Mouse (Mus musculus): ENCODE results near the gene Gm11020. TPM values are rescaled to one million over a fixed set of nuclear protein-coding genes. Genes with fewer than 3 reads are reported as not detected.
"Not testable (repeated sequence)": the region's sequence is repeated elsewhere in the genome, so short reads cannot be mapped to it uniquely, and the experiment has no call there.

The Gm11020 gene
- not detected for total RNA-seq (2021)
- long read RNA-seq, experiment 1: 0 reads
- long read RNA-seq, experiment 2: 0 reads

DNA sequence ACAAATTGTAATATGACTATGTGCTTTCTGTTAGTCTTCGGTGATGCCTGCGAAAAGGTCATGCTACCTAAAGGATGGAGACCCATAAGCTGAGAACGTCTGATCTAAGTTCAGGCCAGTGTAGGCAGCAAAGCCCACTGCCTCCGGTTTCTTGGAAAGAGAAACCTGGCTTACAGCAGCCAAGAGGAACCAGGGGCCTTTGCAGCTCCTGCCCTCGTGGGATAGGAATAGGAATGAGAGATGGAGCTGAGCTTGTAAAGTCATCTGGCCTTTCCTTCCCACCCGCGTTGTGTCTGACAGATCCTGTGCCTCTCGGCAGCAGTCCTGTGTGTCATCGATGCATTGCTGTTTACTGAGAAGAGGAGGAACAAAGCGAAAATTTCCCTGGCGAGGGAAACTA is at the start of gene Gm11020:
Gene Gm11020, plus strand, starts transcription at position 301 of the 400 bp plus-strand sequence.
- intact Hi-C loops (cut with DNase I); DNase-seq: not testable (repeated sequence)

DNA sequence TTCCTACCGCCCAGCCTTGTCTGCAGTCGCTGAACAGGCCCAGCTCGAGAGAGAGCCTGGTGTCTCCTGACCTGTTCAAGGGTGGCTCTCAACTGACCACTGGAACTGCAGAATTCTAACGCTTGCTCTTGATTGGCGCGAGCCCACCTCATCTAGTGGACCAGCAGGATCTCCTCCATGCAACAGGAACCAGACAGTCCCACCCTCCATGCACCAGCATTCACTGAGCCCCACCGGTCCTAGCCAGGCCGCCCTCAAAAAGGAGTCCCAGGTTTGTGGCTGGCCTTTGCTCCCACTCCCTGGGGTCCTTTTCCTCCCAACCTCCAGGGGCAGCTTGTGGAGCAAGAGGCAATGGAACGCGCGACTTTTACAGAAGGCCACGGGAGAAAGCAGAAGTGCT is 28.3 kb upstream of the Gm11020 start, which contains the start of gene Cmtm2a:
Gene Cmtm2a, minus strand, starts transcription at position 101 of the 400 bp plus-strand sequence.
- intact Hi-C loops (cut with DNase I); DNase-seq: not testable (repeated sequence)

DNA sequence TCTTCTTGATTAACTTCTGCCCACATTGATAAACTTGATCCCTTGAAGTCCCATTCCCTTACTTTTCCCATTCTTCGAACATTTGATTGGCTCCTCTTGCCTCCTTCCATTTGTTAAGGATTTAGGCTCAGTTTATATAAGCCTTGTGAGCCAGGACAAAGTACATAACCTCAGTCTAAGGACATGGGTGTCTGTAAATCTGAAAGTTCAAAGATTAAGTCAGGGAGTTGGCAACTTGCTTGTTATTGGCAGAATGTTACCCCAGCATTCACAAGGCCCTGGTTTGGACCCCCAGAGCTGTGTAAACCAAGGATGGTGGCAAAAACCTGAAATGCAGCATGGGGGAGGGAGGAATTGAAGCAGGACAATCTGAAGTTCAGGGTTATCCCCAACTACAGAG is 27.0 kb upstream of the Gm11020 start:
- intact Hi-C loops (cut with DNase I): no loop called here
- no peak for DNase-seq

DNA sequence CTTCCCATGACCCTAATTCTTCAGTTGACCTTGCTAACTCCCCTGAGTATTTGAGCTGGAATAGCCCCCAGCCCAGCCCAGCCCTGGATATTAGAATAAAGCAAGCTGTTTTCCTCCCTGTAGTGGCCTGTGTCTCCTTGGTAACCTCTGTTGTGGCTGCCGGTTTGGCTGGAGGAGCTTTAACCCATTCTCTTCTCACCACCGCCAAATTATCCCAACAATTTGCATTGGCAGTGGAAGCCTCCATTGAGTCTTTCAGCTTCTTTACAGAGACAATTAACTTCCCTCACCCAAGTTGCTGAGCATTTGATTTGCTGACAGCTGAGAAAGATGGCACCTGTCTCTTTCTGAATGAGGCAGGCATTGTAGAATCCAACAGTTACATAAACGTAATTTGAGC is 19.8 kb upstream of the Gm11020 start:
- DNase-seq; intact Hi-C loops (cut with DNase I): not testable (repeated sequence)

DNA sequence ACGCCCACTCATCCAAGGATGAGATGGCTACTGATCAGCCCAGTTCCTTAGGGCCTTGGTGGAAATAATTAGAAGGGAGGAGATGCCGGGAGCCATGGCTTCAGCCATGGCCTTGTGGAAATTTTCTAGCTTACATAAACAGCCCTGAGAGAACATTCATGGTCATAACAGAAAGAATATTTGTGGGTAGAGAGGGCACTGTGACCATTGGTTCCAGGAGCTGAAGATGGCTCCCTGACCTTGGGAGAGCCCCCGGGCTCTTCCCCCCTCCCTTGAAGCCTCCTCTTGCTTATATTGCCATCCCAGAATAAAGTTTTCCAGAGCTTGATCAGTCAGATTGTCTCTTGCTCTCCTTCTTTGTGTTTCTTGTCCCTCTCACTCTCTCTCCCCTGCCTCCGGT is 18.8 kb upstream of the Gm11020 start:
- intact Hi-C loops (cut with DNase I); DNase-seq: not testable (repeated sequence)

DNA sequence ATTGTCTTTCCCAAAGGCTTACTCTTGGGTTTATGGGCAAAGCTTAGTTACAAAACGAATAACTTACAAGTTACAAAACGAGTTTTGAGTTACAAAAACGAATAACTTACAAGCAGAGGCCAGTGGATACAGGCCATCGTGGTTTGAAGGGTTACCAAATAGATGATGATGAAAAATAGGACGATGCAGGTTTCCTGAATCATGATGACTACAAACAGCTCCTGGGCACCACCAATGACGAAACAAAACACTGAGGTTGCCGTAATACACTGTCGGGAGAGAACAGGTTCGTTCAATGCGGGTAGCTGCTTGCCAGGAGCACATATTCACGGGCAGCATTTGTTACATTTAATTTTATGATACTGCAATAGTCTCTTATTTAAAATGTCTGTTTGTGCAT is 16.4 kb upstream of the Gm11020 start:
- intact Hi-C loops (cut with DNase I): no loop called here
- no peak for DNase-seq

DNA sequence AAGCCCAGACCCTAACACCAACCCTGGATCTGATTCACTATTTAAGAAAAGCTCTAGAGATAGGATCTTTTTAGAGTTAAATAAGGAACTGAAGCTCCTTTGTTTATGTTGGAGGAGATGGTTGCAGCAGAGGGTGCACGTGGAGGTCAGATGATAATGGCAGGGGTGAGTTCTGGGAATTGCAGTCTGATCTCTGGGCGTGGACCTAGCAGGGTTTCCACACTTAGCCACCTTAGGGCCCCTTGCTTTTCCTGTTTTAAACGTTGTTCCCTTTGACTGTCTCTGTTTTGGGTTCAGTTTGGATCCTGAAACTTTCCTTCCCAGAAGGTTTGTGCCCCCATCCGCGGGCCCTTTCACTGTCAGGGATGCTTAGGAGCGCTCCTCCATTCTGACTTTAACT is 13.0 kb upstream of the Gm11020 start:
- DNase-seq; intact Hi-C loops (cut with DNase I): not testable (repeated sequence)

DNA sequence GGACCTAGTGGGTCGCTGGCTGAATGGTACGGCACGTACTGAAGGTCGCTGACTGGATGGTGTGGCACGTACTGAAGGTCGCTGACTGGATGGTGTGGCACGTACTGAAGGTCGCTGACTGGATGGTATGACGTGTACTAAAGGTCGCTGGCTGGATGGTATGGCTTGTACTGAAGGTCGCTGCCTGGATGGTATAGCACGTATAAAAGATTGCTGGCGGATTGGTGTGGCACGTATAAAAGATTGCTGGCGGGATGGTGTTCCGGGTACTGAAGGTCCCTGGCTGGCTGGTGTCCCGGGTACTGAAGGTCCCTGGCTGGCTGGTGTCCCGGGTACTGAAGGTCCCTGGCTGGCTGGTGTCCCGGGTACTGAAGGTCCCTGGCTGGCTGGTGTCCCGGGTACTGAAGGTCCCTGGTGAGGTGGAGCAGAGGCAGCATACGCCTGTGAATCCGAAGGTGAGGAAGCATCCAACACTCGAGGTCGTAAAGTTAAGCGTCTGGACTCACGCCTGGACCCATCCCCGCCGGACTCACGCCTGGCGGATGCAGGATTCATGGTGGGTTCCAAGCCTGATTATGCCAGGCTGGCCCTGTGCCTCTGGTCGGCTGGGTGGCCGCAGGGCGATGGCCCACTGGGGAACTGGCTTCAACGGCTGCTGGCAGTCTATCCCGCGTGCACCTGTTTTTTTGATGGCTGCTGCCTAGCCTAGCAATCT is 11.8 kb upstream of the Gm11020 start, which contains the start of the genes Gm45711 and Cmtm1:
Gene Gm45711, minus strand, starts transcription at position 641 of the 715 bp plus-strand sequence.
Gene Cmtm1, minus strand, starts transcription at position 705 of the 715 bp plus-strand sequence.
- DNase-seq: peak; percentile 61 to 68

DNA sequence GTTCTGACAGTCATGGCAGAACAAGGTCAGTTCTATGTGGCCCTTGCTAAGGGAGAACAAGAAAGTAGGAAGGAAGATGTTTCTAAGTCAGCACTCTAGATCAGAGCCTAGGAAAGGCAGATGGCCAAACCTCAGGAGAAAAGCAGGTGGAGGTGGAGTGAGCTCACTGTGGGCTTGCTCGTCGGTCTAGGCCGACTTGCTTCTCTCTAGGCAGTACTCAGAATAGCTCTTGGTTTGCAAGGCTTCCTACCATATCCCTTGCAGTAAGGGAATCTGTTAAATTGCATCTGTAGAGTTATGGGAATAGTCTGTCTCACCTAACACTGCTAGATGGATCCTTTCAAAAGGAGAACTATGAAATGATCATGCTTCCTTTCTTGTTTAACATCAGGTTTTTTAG is 9.3 kb upstream of the Gm11020 start:
- intact Hi-C loops (cut with DNase I); DNase-seq: not testable (repeated sequence)

More for the DNA sequence above, 11.8 kb upstream of the Gm11020 start, which contains the start of the genes Gm45711 and Cmtm1:
- intact Hi-C loops (cut with DNase I): not testable (repeated sequence)

DNA sequence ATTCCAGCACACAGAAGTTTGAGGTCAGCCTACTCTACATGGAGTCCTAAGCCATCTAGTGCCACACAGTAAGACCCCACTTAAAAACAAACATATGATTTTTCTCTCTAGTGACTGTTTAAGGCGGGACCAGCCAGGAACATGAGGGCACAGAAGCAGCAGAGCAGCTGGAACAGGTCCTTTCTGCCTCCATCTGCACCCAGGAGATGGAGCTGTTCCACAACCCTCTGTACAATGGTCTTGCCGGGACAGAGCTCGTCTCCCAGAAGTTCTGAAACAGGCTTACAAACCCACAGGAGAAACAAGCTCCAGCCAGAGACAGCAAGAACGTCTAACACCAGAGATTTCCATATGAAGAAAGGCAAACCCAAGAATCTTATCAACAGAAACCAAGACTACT is 8.1 kb upstream of the Gm11020 start:
- no peak for DNase-seq
- intact Hi-C loops (cut with DNase I): no loop called here

DNA sequence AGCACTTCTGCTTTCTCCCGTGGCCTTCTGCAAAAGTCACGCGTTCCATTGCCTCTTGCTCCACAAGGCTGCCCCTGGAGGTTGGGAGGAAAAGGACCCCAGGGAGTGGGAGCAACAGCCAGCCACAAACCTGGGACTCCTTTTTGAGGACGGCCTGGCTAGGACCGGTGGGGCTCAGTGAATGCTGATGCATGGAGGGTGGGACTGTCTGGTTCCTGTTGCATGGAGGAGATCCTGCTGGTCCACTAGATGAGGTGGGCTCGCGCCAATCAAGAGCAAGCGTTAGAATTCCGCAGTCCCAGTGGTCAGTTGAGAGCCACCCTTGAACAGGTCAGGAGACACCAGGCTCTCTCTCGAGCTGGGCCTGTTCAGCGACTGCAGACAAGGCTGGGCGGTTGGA is 563 bp downstream of the Gm11020 start, which contains the start of gene Cmtm2b:
Gene Cmtm2b, plus strand, starts transcription at position 301 of the 400 bp plus-strand sequence.
- intact Hi-C loops (cut with DNase I); DNase-seq: not testable (repeated sequence)

DNA sequence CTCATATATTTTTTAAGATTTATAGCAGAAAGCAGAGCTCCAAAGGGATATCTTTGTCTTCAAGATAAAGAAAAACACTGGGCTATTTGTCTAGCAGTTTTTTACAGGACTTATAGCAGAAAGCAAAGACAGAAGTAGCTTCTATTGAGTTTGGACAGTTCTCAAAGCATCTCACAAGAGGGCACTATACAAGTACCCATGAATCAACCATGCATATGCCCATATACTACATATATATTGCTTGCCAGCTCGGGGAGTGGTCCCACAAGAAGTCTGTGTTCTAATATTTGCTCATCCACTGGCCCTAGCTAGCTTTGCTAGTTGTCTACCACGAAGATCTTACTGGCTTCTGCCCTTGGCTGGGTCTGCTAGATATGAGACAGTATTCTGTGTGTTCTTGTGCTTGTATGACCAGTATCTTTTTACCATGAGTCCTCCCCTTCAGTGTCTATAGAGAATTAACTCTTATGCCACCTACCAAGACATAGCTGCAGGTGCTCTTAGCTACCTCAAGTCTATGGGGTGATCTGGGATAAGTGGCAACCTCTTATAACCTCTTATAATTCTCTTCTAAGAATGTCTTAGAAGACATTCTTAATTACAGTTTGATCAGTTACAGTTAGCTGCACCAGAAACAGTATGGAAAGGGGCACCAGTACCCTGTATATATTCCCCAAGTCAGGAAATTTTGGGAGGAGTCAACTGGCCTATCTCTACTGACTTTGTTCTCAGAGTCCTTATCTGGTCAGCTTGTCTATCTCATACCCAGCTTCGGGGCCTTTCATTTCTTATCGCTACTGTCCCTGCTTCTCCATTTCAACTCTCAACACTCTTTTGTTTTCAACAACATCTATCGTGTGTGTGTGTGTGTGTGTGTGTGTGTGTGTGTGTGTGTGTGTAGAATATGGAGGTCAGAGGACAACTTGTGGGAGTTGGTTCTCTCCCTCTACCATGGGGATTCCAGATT is 11.6 kb downstream of the Gm11020 start:
- DNase-seq: no peak
- intact Hi-C loops (cut with DNase I): no loop called here

DNA sequence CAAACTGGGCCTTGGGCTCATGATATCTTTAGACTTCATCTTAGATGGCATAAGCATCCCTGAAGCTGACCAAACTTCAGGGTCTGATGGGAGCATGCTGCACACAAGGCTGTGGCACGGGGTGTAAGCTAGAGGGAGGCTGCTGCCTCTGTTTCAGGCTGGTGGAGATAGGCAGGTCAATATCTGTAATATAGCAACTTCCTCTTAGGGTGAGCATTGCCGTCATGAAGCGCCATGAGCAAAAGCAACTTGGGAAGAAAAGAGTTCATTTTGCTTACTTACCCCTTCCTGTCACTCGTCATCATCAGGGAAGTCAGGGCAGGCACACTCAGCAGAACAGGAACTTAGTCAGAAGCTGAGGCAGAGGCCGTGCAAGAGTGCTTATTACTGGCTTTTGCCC is 12.4 kb downstream of the Gm11020 start:
- intact Hi-C loops (cut with DNase I): no loop called here
- no peak for DNase-seq

DNA sequence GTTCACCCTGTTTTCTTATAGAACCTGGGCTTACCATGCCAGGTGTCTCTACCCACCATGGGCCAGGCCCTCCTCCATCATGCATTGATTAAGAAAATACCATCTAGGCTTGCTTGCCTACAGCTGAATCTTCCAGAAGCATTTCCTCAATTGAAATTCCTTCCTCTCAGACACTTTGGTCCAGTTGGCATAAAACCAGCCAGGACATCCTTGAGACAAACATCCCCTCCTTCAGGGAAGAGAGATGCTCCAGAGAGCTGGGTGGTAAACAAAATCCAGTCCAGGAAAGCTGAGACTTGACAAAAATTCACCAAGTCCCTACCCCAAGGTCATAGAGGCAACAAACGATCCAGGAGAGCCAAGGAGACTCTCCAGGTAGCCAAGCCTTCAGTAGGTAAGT is 12.8 kb downstream of the Gm11020 start:
- intact Hi-C loops (cut with DNase I): no loop called here
- no peak for DNase-seq

DNA sequence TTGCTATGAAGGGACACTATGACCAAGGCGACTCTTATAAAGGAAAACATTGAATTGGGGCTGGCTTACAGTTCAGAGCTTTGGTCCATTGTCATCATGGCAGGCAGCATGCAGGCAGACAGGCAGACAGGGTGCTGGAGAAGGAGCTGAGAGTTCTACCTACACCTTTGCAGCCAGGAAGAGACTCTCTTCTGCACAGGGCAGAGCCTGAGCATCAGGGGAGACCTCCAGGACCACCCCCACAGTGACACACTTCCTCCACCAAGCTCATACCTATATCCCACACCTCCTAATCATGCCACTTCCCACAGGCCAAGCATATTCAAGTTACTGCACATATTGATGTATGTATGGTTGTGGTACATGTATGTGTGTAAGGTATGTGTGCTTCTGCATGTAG is 15.4 kb downstream of the Gm11020 start:
- intact Hi-C loops (cut with DNase I): no loop called here
- DNase-seq: no peak

DNA sequence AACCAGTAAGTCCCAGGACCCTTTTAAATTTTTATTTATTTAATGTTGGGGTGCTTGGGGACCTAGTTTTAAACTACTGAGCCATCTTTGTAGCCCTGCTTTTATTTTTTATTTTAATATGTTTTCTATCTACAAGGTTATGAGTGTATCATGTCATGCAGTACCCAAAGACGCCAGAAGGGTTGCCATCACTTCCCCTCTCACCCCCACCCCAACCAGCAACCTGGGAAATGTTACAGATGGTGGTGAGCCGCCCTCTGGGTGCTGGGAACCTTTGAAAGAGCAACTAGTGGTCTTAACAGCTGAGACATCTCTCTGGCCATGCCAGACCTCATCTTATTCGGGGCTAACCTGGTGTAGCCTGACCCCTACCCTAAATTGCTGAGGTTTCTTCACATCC is 16.5 kb downstream of the Gm11020 start:
- intact Hi-C loops (cut with DNase I): no loop called here

DNA sequence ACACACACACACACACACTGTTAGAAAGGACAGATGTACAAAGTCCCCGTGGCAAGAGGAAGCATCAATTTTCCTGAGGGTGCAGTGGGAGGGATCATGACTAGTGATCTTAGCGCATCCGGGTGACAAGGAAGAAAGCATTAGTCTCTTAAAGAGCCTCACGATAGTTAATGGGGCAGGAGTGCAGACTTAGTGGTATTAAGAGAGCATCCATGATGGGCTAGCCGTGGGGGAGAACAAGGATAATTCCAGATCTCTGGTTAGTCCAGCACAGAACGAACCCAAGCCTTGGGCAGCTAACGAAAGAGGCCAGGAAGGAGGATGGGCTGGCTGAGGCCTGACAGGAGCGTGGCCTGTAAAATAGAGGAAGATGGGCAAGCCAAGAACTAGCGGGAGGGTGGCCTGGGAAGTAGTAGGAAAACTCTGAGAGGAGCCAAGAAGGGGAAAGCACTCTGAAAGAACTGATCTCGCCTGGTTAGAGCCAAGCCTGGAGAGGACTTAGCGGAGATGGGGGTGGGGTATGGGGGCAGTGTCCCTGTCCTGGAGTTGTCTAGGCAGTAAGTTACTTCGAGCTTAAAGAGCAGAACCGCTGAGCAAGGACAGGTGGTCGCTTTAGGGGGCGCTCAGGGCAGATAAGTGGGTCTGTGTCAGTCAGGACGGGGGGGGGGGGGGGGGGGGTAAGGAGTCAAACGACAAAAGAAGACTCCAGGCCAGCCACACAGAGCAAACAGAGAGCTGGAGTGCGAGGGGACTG is 18.0 kb downstream of the Gm11020 start, which contains the start of gene Cmtm3:
Gene Cmtm3, plus strand, starts transcription at position 182 of the 754 bp plus-strand sequence.
- DNase-seq: peak in 1 of 2 experiments; percentile 45
- intact Hi-C loops (cut with DNase I): no loop called here

More for the DNA sequence above, 16.5 kb downstream of the Gm11020 start:
- no peak for DNase-seq

DNA sequence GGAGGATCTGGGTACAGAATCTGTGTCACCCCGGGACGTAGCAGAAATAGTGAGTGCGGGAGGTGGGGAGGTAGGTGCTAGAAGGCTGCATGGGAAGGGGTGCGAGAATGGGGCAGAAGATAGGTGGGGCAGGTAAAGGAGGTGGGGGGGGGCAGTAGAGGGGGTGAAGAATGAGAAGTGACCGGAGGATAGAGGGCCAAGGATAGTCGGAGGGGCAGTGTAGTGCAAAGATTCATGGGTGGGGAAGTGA is 18.5 kb downstream of the Gm11020 start:
- no peak for DNase-seq
- intact Hi-C loops (cut with DNase I): loop anchor here (1.0 to 5.0 kb wide), 2 partner anchors 62 to 90 kb away; partner anchors contain the start of gene Cklf

DNA sequence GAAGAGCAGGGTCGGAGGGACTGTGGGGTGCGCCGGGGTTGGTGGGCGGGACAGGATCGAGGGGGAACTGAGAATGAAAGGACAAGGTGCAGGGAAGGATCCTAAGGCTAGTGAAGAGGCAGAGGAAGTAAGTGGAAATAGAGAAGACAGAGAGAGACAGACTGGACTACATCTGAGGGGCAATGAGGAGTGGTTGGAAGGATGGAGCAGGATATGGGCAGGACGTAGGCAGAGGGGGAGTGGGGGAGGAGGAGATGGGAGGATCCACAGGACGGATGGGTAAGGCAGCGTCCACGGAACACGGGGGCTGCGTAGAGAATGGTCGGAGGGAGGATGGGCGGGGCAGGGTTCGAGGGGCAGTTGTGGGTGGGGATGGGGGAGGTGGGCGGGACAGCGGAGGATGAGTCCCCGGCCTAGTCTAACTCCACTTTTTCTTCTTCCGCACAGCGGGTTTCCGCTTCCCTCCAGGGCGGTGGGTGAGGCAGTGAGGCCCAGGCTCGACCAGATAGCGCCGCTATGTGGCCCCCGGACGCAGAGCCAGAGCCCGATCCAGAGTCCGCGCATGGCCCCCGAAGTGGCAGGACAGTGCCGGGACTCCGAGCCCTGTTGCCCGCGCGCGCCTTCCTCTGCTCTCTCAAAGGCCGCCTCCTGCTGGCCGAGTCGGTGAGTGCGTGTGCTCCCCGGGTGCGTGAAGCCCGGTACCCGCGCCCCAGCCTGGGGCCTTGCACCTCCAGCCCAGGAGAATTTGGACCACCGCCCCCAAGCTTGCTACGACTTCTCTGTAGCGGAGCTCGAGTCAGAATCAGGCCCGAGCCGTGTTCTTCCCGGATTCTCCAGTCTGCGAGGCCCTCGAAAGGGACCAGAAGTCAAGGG is 19.1 kb downstream of the Gm11020 start:
- intact Hi-C loops (cut with DNase I): loop anchor here (1.0 to 5.0 kb wide), 2 partner anchors 62 to 90 kb away; partner anchors contain the start of gene Cklf
- DNase-seq: peak; percentile 72 to 75

Measured in gastrocnemius, postnatal 36 days (tissue).